Mouse (Mus musculus): ENCODE measurements at regions not wholly inside any gene's neighbourhood (a gene's known extent, or its start where the extent isn't known, plus 50 kb on each side); places are given as distances from the start of the nearest gene placed in this dataset.

GRCm38 (mm10) chr14:97448617-97449016 lies 720.9 kb downstream of the Dach1 start:
- DNase-seq (ENCODE audit: inconsistent age in 2 of 2, low spot score in 1 of 2) = no peak

- DNase-seq (ENCODE audit: inconsistent age in 2 of 2, low spot score in 1 of 2) = no peak
Measured at GRCm38 (mm10) chr14:97446793-97447192, 722.8 kb downstream of the Dach1 start.

GRCm38 (mm10) chr14:97440326-97440725 lies 729.2 kb downstream of the Dach1 start:
- no peak for DNase-seq (ENCODE audit: inconsistent age in 2 of 2, low spot score in 1 of 2)

- no peak for DNase-seq (ENCODE audit: inconsistent age in 2 of 2, low spot score in 1 of 2)
Measured at GRCm38 (mm10) chr14:97435453-97436233, 733.9 kb downstream of the Dach1 start.

GRCm38 (mm10) chr14:97431221-97431620 lies 738.3 kb downstream of the Dach1 start:
- DNase-seq (ENCODE audit: inconsistent age in 2 of 2, low spot score in 1 of 2) = no peak

- DNase-seq (ENCODE audit: inconsistent age in 2 of 2, low spot score in 1 of 2) = no peak
Measured at GRCm38 (mm10) chr14:97403176-97403795, 766.3 kb downstream of the Dach1 start.

GRCm38 (mm10) chr14:97396385-97396784 lies 773.2 kb downstream of the Dach1 start:
- no peak for DNase-seq (ENCODE audit: inconsistent age in 2 of 2, low spot score in 1 of 2)

- no peak for DNase-seq (ENCODE audit: inconsistent age in 2 of 2, low spot score in 1 of 2)
Measured at GRCm38 (mm10) chr14:97395750-97396377, 773.7 kb downstream of the Dach1 start.

GRCm38 (mm10) chr14:97389005-97389404 lies 780.6 kb downstream of the Dach1 start:
- DNase-seq (ENCODE audit: inconsistent age in 2 of 2, low spot score in 1 of 2) = no peak

- DNase-seq (ENCODE audit: inconsistent age in 2 of 2, low spot score in 1 of 2) = no peak
Measured at GRCm38 (mm10) chr14:97380131-97380530, 789.4 kb downstream of the Dach1 start.

- DNase-seq (ENCODE audit: inconsistent age in 2 of 2, low spot score in 1 of 2) = no peak
Measured at GRCm38 (mm10) chr14:97356915-97357314, 812.6 kb downstream of the Dach1 start.

GRCm38 (mm10) chr14:97347970-97348369 lies 821.6 kb downstream of the Dach1 start:
- no peak for DNase-seq (ENCODE audit: inconsistent age in 2 of 2, low spot score in 1 of 2)

GRCm38 (mm10) chr14:97331388-97331787 lies 812.5 kb upstream of the Klhl1 start:
- DNase-seq (ENCODE audit: inconsistent age in 2 of 2, low spot score in 1 of 2) = peak in 1 of 2 experiments; percentile 23

- DNase-seq (ENCODE audit: inconsistent age in 2 of 2, low spot score in 1 of 2) = no peak
Measured at GRCm38 (mm10) chr14:97329979-97330378, 811.1 kb upstream of the Klhl1 start.

- DNase-seq (ENCODE audit: inconsistent age in 2 of 2, low spot score in 1 of 2) = no peak
Measured at GRCm38 (mm10) chr14:97293109-97293508, 774.2 kb upstream of the Klhl1 start.

GRCm38 (mm10) chr14:97287447-97287846 lies 768.5 kb upstream of the Klhl1 start:
- no peak for DNase-seq (ENCODE audit: inconsistent age in 2 of 2, low spot score in 1 of 2)

- no peak for DNase-seq (ENCODE audit: inconsistent age in 2 of 2, low spot score in 1 of 2)
Measured at GRCm38 (mm10) chr14:97258461-97258860, 739.6 kb upstream of the Klhl1 start.

Data from adrenal gland, adult (tissue).